Mouse (Mus musculus): Measurements from ENCODE around the gene Elovl4. TPM values are rescaled to one million over a fixed set of nuclear protein-coding genes. Genes with fewer than 3 reads are reported as not detected.

Elovl4 gene
- polyA plus RNA-seq, 1 experiment from 2014 or later: 6.0 TPM

DNA sequence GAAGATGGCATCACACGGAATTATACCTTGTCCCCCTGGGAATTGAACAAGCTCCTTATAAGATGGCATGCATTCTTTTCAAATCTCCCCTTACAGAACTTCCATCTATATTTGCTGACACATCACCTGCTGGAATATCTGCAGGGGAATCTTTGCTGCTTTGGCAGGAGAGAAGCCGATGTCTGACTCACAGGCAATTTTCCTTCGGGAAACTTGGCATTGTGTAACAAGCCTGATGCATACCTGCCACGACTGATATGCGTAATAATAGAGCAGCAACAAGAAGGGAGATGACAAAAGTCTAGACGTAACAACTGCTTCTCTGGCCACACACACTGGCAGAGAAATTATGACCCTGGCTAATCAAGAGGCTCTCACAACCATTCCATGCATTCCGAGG, 75.2 kb downstream of the Elovl4 start:
- no peak for ATAC-seq (ENCODE audit: low FRiP score, low TSS enrichment)
- H3K27me3 ChIP-seq (ENCODE audit: insufficient read depth, low read length): no peaks in the 10 kb centered on the region; the same call in 1 of the 2 replicates
- H3K4me1 ChIP-seq (ENCODE audit: insufficient read depth, low read length): no peaks in the 10 kb centered on the region
- H3K9me3 ChIP-seq (ENCODE audit: low read length): no peaks in the 10 kb centered on the region
- no peak overlapping the region for H3K27ac ChIP-seq (ENCODE audit: low read length)
- no peak overlapping the region for H3K9ac ChIP-seq (replicated peaks; ENCODE audit: low read length)
- 70% methylated on average over 7 of the region's 7 CpGs for WGBS
- H3K4me2 ChIP-seq (replicated peaks; ENCODE audit: low read depth, low read length): no peak overlapping the region
- no peaks in the 10 kb centered on the region for H3K36me3 ChIP-seq (ENCODE audit: insufficient read depth, low read length)
- H3K4me3 ChIP-seq (ENCODE audit: low read length): no peak overlapping the region

Other genes starting within 250 kb of the Elovl4 start
- gene Ttk, start 28.4 kb upstream of the Elovl4 start, polyA plus RNA-seq (2015; fragmentation: Nextera tagmentation; extraction: Ambion mirVana): 36.5 and 36.9 TPM in 2 replicates
- gene Bckdhb, start 118.9 kb upstream of the Elovl4 start, polyA plus RNA-seq (2015; fragmentation: Nextera tagmentation; extraction: Ambion mirVana): 51.2 and 57.0 TPM in 2 replicates